Mouse (Mus musculus): ENCODE measurements at regions not wholly inside any gene's neighbourhood (a gene's known extent, or its start where the extent isn't known, plus 50 kb on each side); places are given as distances from the start of the nearest gene placed in this dataset.

DNA sequence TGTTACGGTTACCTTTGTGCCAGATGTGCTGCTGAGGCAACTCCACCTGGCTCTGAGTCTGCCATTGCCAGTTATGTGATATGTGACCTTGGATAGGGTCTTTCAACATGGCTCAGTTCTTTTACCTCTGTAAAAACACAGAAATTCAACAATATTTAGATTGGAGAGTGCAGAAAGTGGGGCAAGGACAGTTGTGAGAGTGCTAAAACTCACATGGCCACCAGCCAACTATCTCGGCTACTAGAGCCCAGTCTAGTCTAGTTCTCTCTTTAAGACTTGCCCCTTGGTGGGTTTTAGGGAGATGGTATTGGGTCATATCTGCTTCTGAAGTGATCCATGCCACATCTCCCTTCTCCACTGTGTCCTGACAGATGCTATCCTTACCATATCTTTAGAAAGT is 233.0 kb downstream of the Phf14 start:
- no peak for DNase-seq

- no peak for DNase-seq
Observed at GRCm38 (mm10) chr6:12145216-12145615, 237.6 kb downstream of the Phf14 start.

- DNase-seq, result no peak
Observed at GRCm38 (mm10) chr6:12150613-12151333, 243.2 kb downstream of the Phf14 start.

- DNase-seq, result no peak
Observed at GRCm38 (mm10) chr6:12163971-12164370, 256.4 kb downstream of the Phf14 start.

DNA sequence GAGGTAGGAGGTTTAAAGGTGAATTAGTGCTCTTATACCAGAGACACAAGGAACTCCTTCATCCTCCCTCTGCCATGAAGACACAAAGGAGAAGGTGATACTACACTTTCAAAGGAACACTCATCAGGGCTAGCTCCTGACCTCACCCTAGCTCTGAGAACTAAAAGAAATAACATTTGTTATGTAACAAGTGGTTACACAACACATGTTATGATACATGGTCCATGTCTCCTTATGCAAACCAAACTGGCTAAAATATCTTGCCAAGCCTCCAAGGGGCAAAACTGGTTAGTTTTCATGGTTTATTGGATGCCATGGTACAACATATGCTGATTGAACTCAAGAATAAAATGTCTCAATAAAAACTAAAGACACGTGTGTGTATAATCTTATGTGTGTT is 260.9 kb downstream of the Phf14 start:
- DNase-seq, result no peak

GRCm38 (mm10) chr6:12169431-12169830 is 261.8 kb downstream of the Phf14 start:
- no peak for DNase-seq

DNA sequence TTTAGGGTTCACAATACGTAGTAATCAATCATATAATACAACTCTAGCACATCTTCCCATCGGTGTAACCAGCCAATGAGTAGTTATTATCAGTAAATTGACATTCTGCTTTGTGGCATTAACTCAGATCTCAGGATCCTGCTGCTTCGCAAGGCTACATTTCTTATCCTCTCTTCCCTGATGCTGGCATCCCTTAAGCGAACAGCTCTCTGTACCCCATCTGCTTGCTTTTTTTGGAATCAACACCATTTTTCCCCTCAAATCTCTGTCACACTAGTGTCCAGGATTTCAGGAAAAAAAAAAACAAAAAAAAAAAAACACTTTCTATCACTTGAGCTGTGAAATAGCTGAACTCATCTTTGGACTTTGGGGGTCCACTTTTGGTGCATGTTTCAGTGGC is 263.1 kb downstream of the Phf14 start:
- no peak for DNase-seq

GRCm38 (mm10) chr6:12171189-12171588 is 263.6 kb downstream of the Phf14 start:
- no peak for DNase-seq

- no peak for DNase-seq
Observed at GRCm38 (mm10) chr6:12177996-12178395, 270.4 kb downstream of the Phf14 start.

GRCm38 (mm10) chr6:12180951-12181350 is 273.3 kb downstream of the Phf14 start:
- no peak for DNase-seq

- no peak for DNase-seq
Observed at GRCm38 (mm10) chr6:12210190-12210589, 302.6 kb downstream of the Phf14 start.

- peak in 1 of 2 experiments; percentile 5 for DNase-seq
Observed at GRCm38 (mm10) chr6:12214526-12215177, 307.0 kb downstream of the Phf14 start.

DNA sequence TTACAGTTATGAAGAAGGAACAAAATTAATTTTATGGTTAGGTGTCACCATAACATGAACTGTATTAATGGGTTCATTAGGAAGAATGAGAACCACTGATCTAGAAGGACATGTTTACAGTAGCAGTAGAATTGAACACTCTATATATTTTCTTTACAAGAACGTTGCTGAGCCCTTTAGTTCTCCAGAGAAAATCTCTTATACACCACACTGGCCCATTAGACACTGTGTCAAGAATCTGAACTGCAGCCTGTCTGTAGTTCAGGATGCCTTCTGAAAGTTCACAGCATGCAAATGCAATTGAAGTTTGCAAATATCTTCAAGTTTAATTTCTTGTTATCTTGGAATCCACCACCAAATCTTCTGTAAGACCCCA is 307.6 kb downstream of the Phf14 start:
- DNase-seq, result no peak

DNA sequence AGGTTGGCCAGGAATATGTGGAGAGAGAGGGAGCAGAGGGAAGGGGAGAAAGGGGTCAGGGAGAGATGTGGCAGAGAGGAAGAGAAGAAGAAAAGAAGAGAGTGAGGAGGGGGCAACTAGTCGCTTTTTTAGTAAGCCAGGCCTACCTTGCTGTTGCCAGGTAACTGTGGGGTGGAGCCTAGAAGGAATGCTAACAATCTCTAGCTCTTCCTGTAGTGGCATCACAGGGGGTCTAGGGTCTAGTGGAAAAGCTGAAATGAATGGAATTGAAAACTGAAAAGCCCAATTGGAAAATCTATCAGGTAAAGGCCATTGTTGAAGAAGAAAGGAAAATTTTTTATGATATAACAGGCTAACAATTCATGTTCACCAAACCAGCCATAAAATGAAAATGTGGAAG is 336.5 kb downstream of the Phf14 start:
- DNase-seq, result no peak

- DNase-seq, result no peak
Observed at GRCm38 (mm10) chr6:12247975-12248374, 340.4 kb downstream of the Phf14 start.

- peak; percentile 26 to 28 for DNase-seq
Observed at GRCm38 (mm10) chr6:12248599-12248998, 341.0 kb downstream of the Phf14 start.

DNA sequence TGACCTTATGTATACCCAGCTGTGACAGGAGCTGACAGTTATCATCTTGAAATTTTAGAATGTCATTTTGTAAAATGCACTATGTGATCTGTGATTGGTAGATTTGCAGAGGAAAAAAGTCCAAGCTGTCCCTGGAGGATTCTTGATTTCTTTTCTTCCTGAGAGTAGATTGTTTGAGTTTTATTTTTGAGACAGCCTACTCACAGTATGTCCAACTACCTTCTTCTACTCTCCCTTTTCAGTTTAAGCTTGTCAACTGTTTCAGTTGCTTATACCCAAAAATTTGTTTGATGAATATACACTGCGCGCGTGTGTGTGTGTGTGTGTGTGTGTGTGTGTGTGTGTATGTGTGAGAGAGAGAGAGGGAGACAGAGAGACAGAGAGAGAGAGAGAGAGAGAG is 346.9 kb downstream of the Phf14 start:
- DNase-seq, result no peak

- DNase-seq, result no peak
Observed at GRCm38 (mm10) chr6:12255434-12255833, 347.8 kb downstream of the Phf14 start.

DNA sequence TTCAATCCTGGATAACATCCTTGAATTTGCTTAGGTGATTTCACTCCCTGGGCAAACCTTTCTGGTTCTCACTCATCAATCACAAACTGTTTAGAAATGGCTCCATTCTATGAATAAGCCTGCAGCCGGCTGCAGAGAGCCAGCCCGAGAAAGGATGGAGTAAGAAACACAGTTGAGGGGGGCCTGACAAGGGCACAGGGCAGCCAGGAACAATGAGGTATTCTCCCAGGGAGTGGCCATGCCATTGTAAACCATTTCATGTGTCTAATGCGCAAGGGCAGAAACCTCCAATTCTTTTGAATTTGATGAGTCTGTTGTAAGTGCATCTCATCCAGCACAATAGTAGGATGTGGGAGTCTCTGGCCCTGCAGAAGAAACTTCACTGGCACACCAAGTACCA is 350.7 kb downstream of the Phf14 start:
- no peak for DNase-seq

GRCm38 (mm10) chr6:12258940-12259481 is 351.4 kb downstream of the Phf14 start:
- no peak for DNase-seq

DNA sequence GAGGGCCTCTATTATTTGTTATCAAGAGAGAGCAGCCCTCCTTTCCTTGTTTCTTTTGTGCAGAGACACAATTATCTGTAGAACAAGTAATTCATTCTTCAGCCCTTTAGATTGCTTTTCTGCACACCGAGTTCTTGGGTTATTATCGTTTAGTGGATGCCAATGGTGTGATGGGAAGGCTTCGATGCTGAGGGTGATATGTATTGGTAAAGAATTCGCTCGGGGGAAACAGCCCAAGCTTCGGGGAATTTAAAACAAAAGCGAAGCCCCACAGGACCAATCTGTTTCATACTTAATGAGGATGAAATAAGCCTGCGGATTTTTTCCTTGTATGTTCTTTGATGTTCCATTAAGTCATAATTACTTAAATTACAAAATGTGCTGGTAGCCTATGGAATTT is 352.0 kb downstream of the Phf14 start:
- DNase-seq, result no peak

GRCm38 (mm10) chr6:12260325-12261076 is 352.9 kb downstream of the Phf14 start:
- DNase-seq, result peak; percentile 32 to 46

Data from layer of hippocampus, postnatal 36 days (tissue).